Mouse (Mus musculus) myocyte (in vitro differentiated cells): ENCODE measurements around the gene Hsf4.

Source experiments
- CEBPB ChIP-seq: IDR thresholded peaks from 2 replicates; pipeline ENCODE4 v1.6.1; 2011; ENCODE audit warnings: mild to moderate bottlenecking, moderate library complexity; ENCODE audit not compliant: poor library complexity, insufficient read depth, severe bottlenecking
- MAX ChIP-seq: IDR thresholded peaks from one replicate; pipeline ENCODE4 v1.6.1; 2011; ENCODE audit warnings: low read depth, mild to moderate bottlenecking, control low read depth
- POLR2A ChIP-seq: IDR thresholded peaks from one replicate; pipeline ENCODE4 v1.6.1; 2011; ENCODE audit warnings: low read depth, mild to moderate bottlenecking, control low read depth, moderate library complexity; ENCODE audit not compliant: insufficient read length
- REST ChIP-seq: IDR thresholded peaks from one replicate; pipeline ENCODE4 v1.6.1; 2011; ENCODE audit warnings: mild to moderate bottlenecking, control low read depth, moderate library complexity; ENCODE audit not compliant: insufficient read depth, insufficient read length
- TCF12 ChIP-seq: IDR thresholded peaks from one replicate; pipeline ENCODE4 v1.6.1; 2011; ENCODE audit warnings: mild to moderate bottlenecking, control low read depth; ENCODE audit not compliant: poor library complexity, insufficient read depth, severe bottlenecking
- USF1 ChIP-seq: IDR thresholded peaks from one replicate; pipeline ENCODE4 v1.6.1; 2011; ENCODE audit warnings: low read depth, mild to moderate bottlenecking, control low read depth, moderate library complexity

GRCm38 (mm10) chr8:105295256-105295655 is 25.7 kb downstream of the Hsf4 start:
- TF ChIP-seq POLR2A (no peak), REST (no peak), CEBPB (no peak), MAX (no peak), USF1 (no peak), TCF12 (peak; percentile 80)
